Mouse (Mus musculus) urinary bladder, postnatal 0 days (tissue): Measurements from ENCODE around the gene Ly6g6e. TPM values are rescaled to one million over a fixed set of nuclear protein-coding genes. Genes with fewer than 3 reads are reported as not detected.

ENCODE experiments used
- polyA plus RNA-seq: library from polyadenylated mRNA; unstranded; fragments of >200 nt; fragmentation: Nextera tagmentation; extraction: Ambion mirVana; gene quantifications from 2 replicates; pipeline ENCODE4 v1.2.1, GENCODE M21; 2015

The Ly6g6e gene
- polyA plus RNA-seq = 8.2 and 8.3 TPM in 2 replicates

GRCm38 (mm10) chr17:35076507-35077176 lies at the start of gene Ly6g6e:
TSS of gene Ly6g6e (plus strand) at chr17:35076902.

GRCm38 (mm10) chr17:35027277-35028068 lies 49.2 kb upstream of the Ly6g6e start, which contains the start of gene Sapcd1:
TSS of gene Sapcd1 (minus strand) at chr17:35028016.

GRCm38 (mm10) chr17:35046681-35047455 lies 29.8 kb upstream of the Ly6g6e start, which contains the start of gene Msh5:
TSS of gene Msh5 (minus strand) at chr17:35046745.

GRCm38 (mm10) chr17:35049561-35050016 lies 27.1 kb upstream of the Ly6g6e start, which contains the start of gene Clic1:
TSS of gene Clic1 (plus strand) at chr17:35049966.

GRCm38 (mm10) chr17:35058911-35059892 lies 17.5 kb upstream of the Ly6g6e start, which contains the start of gene Ddah2:
TSS of gene Ddah2 (plus strand) at chr17:35059035.

GRCm38 (mm10) chr17:35064951-35065947 lies 11.5 kb upstream of the Ly6g6e start, which contains the start of gene Ly6g6c:
TSS of gene Ly6g6c (plus strand) at chr17:35065388.

GRCm38 (mm10) chr17:35066084-35066483 lies 10.6 kb upstream of the Ly6g6e start, which contains the start of gene Mpig6b:
TSS of gene Mpig6b (minus strand) at chr17:35066184.

GRCm38 (mm10) chr17:35077786-35078233 lies 1.1 kb downstream of the Ly6g6e start, which contains the start of gene Ly6g6d:
TSS of gene Ly6g6d (minus strand) at chr17:35078065.

DNA sequence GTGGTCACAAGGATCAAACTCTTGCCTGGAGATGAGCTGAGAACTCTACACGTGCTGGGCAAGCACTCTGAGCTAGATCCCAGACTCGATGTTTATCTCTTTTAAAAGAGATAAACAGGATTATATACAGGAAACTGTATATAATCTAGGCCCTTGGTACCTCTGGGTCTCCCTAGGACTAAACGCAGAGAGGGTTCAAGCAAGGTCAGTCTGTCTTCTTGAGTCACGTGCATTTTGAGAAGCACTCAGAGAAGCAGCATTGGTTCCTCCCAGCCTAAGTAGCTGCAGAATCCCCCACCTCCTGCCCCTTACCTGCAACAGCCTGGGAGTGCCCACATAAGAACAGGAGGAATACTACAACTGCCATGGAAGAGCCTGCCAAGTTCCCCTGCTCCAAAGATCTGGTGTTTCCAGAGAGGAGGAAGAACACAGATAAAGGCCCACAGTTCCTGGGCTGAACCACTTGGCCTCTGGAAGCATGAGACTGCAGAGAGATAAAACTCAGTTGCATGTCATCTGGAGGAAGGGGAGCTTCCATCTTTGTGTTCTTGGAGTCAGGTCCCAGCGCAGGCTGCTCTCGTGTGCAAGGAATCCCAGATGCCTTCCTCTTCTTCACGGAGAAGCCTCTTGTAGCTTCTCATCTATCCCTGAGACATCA lies 8.6 kb downstream of the Ly6g6e start, which contains the start of gene Ly6g6f:
Gene Ly6g6f, minus strand, starts transcription at position 403 of the 658 bp plus-strand sequence.

DNA sequence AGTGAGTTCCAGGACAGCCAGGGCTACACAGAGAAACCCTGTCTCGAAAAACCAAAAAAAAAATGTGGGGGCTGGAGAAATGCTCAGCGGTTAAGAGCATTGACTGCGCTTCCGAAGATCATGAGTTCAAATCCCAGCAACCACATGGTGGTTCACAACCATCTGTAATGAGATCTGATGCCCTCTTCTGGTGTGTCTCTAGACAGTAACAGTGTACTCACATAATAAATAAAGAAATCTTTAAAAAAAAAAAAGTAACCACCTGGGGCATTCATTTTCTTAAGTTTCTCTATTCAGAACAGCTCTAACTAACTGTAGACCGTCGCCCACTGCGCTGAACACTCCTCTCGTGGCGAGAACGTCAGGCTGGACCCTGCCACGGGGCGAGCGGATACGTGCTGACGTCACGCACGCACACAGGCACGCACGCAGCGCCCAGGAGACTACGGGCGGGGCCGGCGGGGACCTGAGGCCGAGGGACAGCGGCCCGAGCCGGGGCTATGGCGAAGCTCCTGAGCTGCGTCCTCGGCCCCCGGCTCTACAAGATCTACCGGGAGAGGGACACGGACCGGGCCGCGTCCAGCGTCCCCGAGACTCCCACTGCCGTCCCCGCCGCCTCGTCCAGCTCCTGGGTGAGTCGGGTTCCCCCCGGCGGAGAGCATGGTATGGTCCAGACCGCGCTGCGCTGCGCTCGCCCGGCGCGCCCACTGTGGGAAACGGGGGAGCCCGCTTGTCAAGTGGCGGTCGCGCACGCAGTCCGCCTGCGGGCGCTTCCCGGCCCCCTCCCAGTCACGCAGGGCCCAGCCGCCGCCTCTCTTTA lies 12.3 kb downstream of the Ly6g6e start, which contains the start of gene Abhd16a:
Gene Abhd16a, plus strand, starts transcription at position 439 of the 820 bp plus-strand sequence.

GRCm38 (mm10) chr17:35108097-35108496 lies 31.4 kb downstream of the Ly6g6e start, which contains the start of gene Ly6g5c:
TSS of gene Ly6g5c (plus strand) at chr17:35108279.

GRCm38 (mm10) chr17:35115046-35116019 lies 38.6 kb downstream of the Ly6g6e start, which contains the start of gene Ly6g5b:
TSS of gene Ly6g5b (minus strand) at chr17:35115428.

GRCm38 (mm10) chr17:35121143-35121799 lies 44.6 kb downstream of the Ly6g6e start, which contains the start of gene Gpank1:
TSS of gene Gpank1 (plus strand) at chr17:35121455.

DNA sequence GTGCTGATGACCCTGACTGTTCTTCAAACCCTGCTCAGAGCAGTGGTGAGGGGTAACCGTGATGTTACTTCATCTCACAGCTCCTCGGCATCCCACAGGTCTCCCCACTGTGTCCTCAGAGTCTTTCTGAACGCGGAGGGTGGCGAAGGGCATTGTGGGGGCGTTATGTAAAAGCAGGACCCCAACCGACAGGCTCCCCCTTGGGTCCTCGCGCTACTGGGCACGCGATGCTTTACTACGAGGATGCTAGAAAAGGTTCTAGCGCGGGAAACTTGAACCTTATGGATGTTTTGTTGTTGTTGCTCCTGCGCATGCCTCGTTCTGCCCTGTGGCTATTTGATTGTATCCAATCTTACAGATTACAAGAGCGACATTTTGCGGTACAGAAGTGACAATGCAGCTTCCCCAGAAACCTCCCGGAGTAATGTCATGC lies 45.2 kb downstream of the Ly6g6e start, which contains the start of gene Csnk2b:
Gene Csnk2b, minus strand, starts transcription at position 183 of the 433 bp plus-strand sequence.

GRCm38 (mm10) chr17:35126206-35126611 lies 49.5 kb downstream of the Ly6g6e start, which contains the start of gene D17H6S53E:
TSS of gene D17H6S53E (plus strand) at chr17:35126373.

